Mouse (Mus musculus): ENCODE data around the gene Gm7951.
"Not testable (repeated sequence)": the region's sequence is repeated elsewhere in the genome, so short reads cannot be mapped to it uniquely, and the experiment has no call there.

Gm7951 gene

GRCm38 (mm10) chr14:42117269-42117668 lies at the start of gene Gm7951:
Gm7951 (minus strand) TSS chr14:42117369.
- DNase-seq (ENCODE audit: extremely low read depth, low read depth, low spot score): not testable (repeated sequence)

GRCm38 (mm10) chr14:42162522-42162921 lies 45.4 kb upstream of the Gm7951 start, which contains the start of gene Gm17027:
Gm17027 (minus strand) TSS chr14:42162622.
- DNase-seq (ENCODE audit: extremely low read depth, low read depth, low spot score): not testable (repeated sequence)

- DNase-seq (ENCODE audit: extremely low read depth, low read depth, low spot score): not testable (repeated sequence)
Measured at GRCm38 (mm10) chr14:42134571-42134970, 17.4 kb upstream of the Gm7951 start.

GRCm38 (mm10) chr14:42133806-42134205 lies 16.6 kb upstream of the Gm7951 start:
- not testable (repeated sequence) for DNase-seq (ENCODE audit: extremely low read depth, low read depth, low spot score)

Data from fat pad, adult 2 months (tissue).